ENCODE assay signal across 12 mouse cellular contexts in genomic region chr16:93744049-93744490, GRCm38 (mm10). TPM values are rescaled to one million over a fixed set of nuclear protein-coding genes. Genes with fewer than 3 reads are reported as not detected.
DNase-seq lines count a peak whose midpoint lies in the region; ATAC-seq and TF ChIP-seq lines count a peak whose summit lies in the region.
"Had no signal": no experiment of that assay in that cellular context is flagged by ENCODE, and none has a peak within 500 bp of the region (broad histone marks: within the 10 kb centered on the region; RNA-seq: fewer than 3 reads in every experiment).

No protein-coding gene starts in this region.

- no peak overlapping the region for H3K9ac ChIP-seq in hindbrain, postnatal 0 days (replicated peaks; ENCODE audit: low read length)
- H3K9ac ChIP-seq in hindbrain, embryonic 12.5 days, result no peak overlapping the region
- H3K9ac ChIP-seq in liver, adult 2 months (ENCODE audit: low read depth, low read length), result peak overlapping the region; percentile 18; the same call in 1 of the 2 replicates

- no peaks in the 10 kb centered on the region for H3K9me3 ChIP-seq in hindbrain, postnatal 0 days (ENCODE audit: low read length)
- H3K9me3 ChIP-seq in hindbrain, embryonic 12.5 days (replicated peaks), result no peaks in the 10 kb centered on the region
- no peaks in the 10 kb centered on the region for H3K9me3 ChIP-seq in forebrain, embryonic 10.5 days

- ATAC-seq in hindbrain, postnatal 0 days, result no peak
- no peak for ATAC-seq in hindbrain, embryonic 12.5 days (ENCODE audit: low FRiP score)
- peak; percentile 66 for ATAC-seq in erythroblast, adult 5-6 weeks (replicated peaks; ENCODE audit: low FRiP score, poor library complexity, severe bottlenecking)
- ATAC-seq: forebrain, embryonic 16.5 days had no signal

- no peak overlapping the region for H3K27ac ChIP-seq in hindbrain, postnatal 0 days
- H3K27ac ChIP-seq in hindbrain, embryonic 12.5 days, result no peak overlapping the region
- no peak overlapping the region for H3K27ac ChIP-seq in liver, adult 2 months (replicated peaks; ENCODE audit: insufficient read depth, low read depth, low read length)
- no peak overlapping the region for H3K27ac ChIP-seq in forebrain, embryonic 10.5 days

- H3K4me3 ChIP-seq in hindbrain, postnatal 0 days (ENCODE audit: low read length), result no peak overlapping the region
- H3K4me3 ChIP-seq in hindbrain, embryonic 12.5 days, result no peak overlapping the region
- no peak overlapping the region for H3K4me3 ChIP-seq in liver, adult 2 months (ENCODE audit: insufficient read depth, low read depth, low read length)
- no peak overlapping the region for H3K4me3 ChIP-seq in forebrain, embryonic 10.5 days

- no peak for DNase-seq in hindbrain, postnatal 0 days (ENCODE audit: low spot score)
- DNase-seq in 416B (ENCODE audit: low read depth), result peak; percentile 74
- DNase-seq in liver, adult 2 months (ENCODE audit: extremely low read depth, low read depth, low spot score), result peak; percentile 63
- DNase-seq in forebrain, embryonic 10.5 days (ENCODE audit: extremely low spot score, low spot score), result no peak
- no peak for DNase-seq in frontal cortex, adult 2 months (ENCODE audit: extremely low spot score in 1 of 2, low spot score in 1 of 2)
- DNase-seq in urinary bladder, postnatal 25 days (ENCODE audit: low spot score), result no peak
- DNase-seq: heart, postnatal 36 days; lung, postnatal 36 days; thymus, postnatal 25 days had no signal

- WGBS in hindbrain, postnatal 0 days, result 64% methylated on average over 5 of the region's 5 CpGs
- 66% methylated on average over 5 of the region's 5 CpGs for WGBS in hindbrain, embryonic 12.5 days
- WGBS in liver, adult 2 months, result 13% methylated on average over 5 of the region's 5 CpGs
- 78% methylated on average over 5 of the region's 5 CpGs for WGBS in forebrain, embryonic 10.5 days

- H3K27me3 ChIP-seq in hindbrain, postnatal 0 days (ENCODE audit: insufficient read depth, low read length), result no peaks in the 10 kb centered on the region
- H3K27me3 ChIP-seq in hindbrain, embryonic 12.5 days, result no peaks in the 10 kb centered on the region
- no peaks in the 10 kb centered on the region for H3K27me3 ChIP-seq in liver, adult 2 months (ENCODE audit: control insufficient read depth, insufficient read depth, low read length)
- no peaks in the 10 kb centered on the region for H3K27me3 ChIP-seq in forebrain, embryonic 10.5 days (ENCODE audit: poor library complexity, severe bottlenecking)

- no peaks in the 10 kb centered on the region for H3K4me1 ChIP-seq in hindbrain, postnatal 0 days (ENCODE audit: insufficient read depth, low read length)
- H3K4me1 ChIP-seq in hindbrain, embryonic 12.5 days, result no peaks in the 10 kb centered on the region
- peaks cover 27% of the 10 kb centered on the region for H3K4me1 ChIP-seq in liver, adult 2 months (ENCODE audit: control insufficient read depth, insufficient read depth, low read length)
- H3K4me1 ChIP-seq in forebrain, embryonic 10.5 days, result 0 out of 2 replicates have a peak, but pooled peaks cover 4% of the 10 kb centered on the region

- no peak for TF ChIP-seq POLR2A in liver, adult 2 months (IDR thresholded peaks at IDR 0.05; ENCODE audit: extremely low read depth, insufficient read depth, low read length)

- no peaks in the 10 kb centered on the region for H3K79me2 ChIP-seq in liver, adult 2 months (ENCODE audit: control insufficient read depth, insufficient read depth, low read length)

- no peak overlapping the region for H3K4me2 ChIP-seq in hindbrain, postnatal 0 days (ENCODE audit: low read depth, low read length)
- no peak overlapping the region for H3K4me2 ChIP-seq in hindbrain, embryonic 12.5 days (replicated peaks)

- TF ChIP-seq CTCF in hindbrain, postnatal 0 days (IDR thresholded peaks at IDR 0.05; ENCODE audit: low read depth), result peak; percentile 24; the same call in 1 of the 2 replicates
- peak; percentile 26 for TF ChIP-seq CTCF in liver, adult 2 months (IDR thresholded peaks at IDR 0.05; ENCODE audit: low read depth, low read length)

- H3K36me3 ChIP-seq in hindbrain, postnatal 0 days (ENCODE audit: insufficient read depth, low read length), result peaks cover 21% of the 10 kb centered on the region
- H3K36me3 ChIP-seq in hindbrain, embryonic 12.5 days, result peaks cover 36% of the 10 kb centered on the region
- H3K36me3 ChIP-seq in liver, adult 2 months (ENCODE audit: control insufficient read depth, insufficient read depth, low read length), result no peaks in the 10 kb centered on the region; the same call in 1 of the 2 replicates
- H3K36me3 ChIP-seq in forebrain, embryonic 10.5 days (replicated peaks), result no peaks in the 10 kb centered on the region

RNA-seq across cellular contexts. Expression of gene Dop1b, which starts 32.4 kb away (rescaled TPM):
- 60.9 and 74.8 TPM in 2 replicates for total RNA-seq in hindbrain, postnatal 0 days (2014; rRNA removed)
- 25.4 and 26.8 TPM in 2 replicates for polyA plus RNA-seq in hindbrain, postnatal 0 days (2015; fragmentation: Nextera tagmentation; extraction: Ambion mirVana)
- polyA plus RNA-seq in hindbrain, embryonic 12.5 days (2016; fragmentation: Nextera tagmentation; extraction: Ambion mirVana), result 22.4 and 25.2 TPM in 2 replicates
- total RNA-seq in erythroblast, adult 5-6 weeks (2015; ENCODE audit: low replicate concordance), result 78.4 and 136 TPM in 2 replicates
- 84.1 and 125 TPM in 2 replicates for total RNA-seq in erythroblast, adult 5-6 weeks (2017; ENCODE audit: low replicate concordance)
- 12.1 and 33.2 TPM in 2 replicates for total RNA-seq in liver, adult 2 months (2014; rRNA removed)
- 30.3 TPM in 2 replicates for polyA plus RNA-seq in liver, adult 2 months (2012; rRNA removed)
- 5.5 and 6.5 TPM in 2 replicates for polyA plus RNA-seq in forebrain, embryonic 10.5 days (2016; fragmentation: Nextera tagmentation; extraction: Ambion mirVana)
- 62.8 and 70.8 TPM in 2 replicates for polyA plus RNA-seq in frontal cortex, adult 2 months (2012; rRNA removed)

Comparison
In these comparisons a context has a peak if more than half of its experiments do, and no peak if none do; other contexts are left out.
1. DNase-seq: peak in 416B (single experiment) and liver, adult 2 months (single experiment); none in hindbrain, postnatal 0 days (single experiment), forebrain, embryonic 10.5 days (single experiment), frontal cortex, adult 2 months (0 of 2) and urinary bladder, postnatal 25 days (single experiment).